Mouse (Mus musculus) CH12.LX (cell line): Measurements from ENCODE around the gene Nos1. TPM values are rescaled to one million over a fixed set of nuclear protein-coding genes. Genes with fewer than 3 reads are reported as not detected.

ENCODE experiments used
- DNase-seq: peaks from one replicate; pipeline ENCODE4 v3.0.0-alpha.2; 2013; ENCODE audit errors: extremely low read depth
- H3K27ac ChIP-seq: 2 replicates; pipeline ENCODE4 v1.5.1; 2012; ENCODE audit warnings: low read depth, mild to moderate bottlenecking, control low read depth, moderate library complexity; ENCODE audit not compliant: insufficient read depth
- H3K27me3 ChIP-seq: replicated peaks from 2 replicates; pipeline ENCODE3; 2012; ENCODE audit warnings: inconsistent platforms
- H3K36me3 ChIP-seq, 2 experiments: replicated peaks in 1 of 2; 2 replicates each; pipeline versions ENCODE3 to v1.6.1; 2012; ENCODE audit warnings: inconsistent platforms in 1 of 2, low read length in 1 of 2, mild to moderate bottlenecking in 1 of 2, mixed read lengths in 1 of 2, moderate library complexity in 1 of 2; ENCODE audit not compliant: control insufficient read depth in 1 of 2, insufficient read depth in 1 of 2
- H3K4me1 ChIP-seq, 2 experiments: 2 replicates each; pipeline ENCODE4 v1.6.1; 2012; ENCODE audit warnings: inconsistent platforms in 1 of 2, moderate library complexity in 1 of 2; ENCODE audit not compliant: insufficient read depth in 2 of 2, control insufficient read depth in 1 of 2
- H3K4me2 ChIP-seq: 2 replicates; pipeline ENCODE4 v1.6.1; 2012; ENCODE audit warnings: low read depth, mild to moderate bottlenecking, control low read depth; ENCODE audit not compliant: poor library complexity, insufficient read depth, severe bottlenecking
- H3K4me3 ChIP-seq, 3 experiments: fragments of 150-350 bp in 1 of 3; sonication (generic) in 1 of 3; replicated peaks in 1 of 3; 2 replicates each; pipeline versions ENCODE3 to v1.5.1; 2011 to 2012; ENCODE audit warnings: low read depth in 2 of 3, low read length in 2 of 3, mild to moderate bottlenecking in 2 of 3, moderate library complexity in 2 of 3, control low read depth in 1 of 3, improper control_type of control experiment in 1 of 3, inconsistent platforms in 1 of 3, mixed read lengths in 1 of 3; ENCODE audit not compliant: poor library complexity in 1 of 3
- H3K79me2 ChIP-seq: replicated peaks from 2 replicates; pipeline ENCODE4 v1.6.1; 2012; ENCODE audit warnings: mild to moderate bottlenecking, moderate library complexity; ENCODE audit not compliant: control insufficient read depth, poor library complexity, insufficient read depth, severe bottlenecking; ENCODE audit errors: extremely low read depth
- H3K9ac ChIP-seq: 2 replicates; pipeline ENCODE4 v1.6.1; 2012; ENCODE audit warnings: low read depth, mild to moderate bottlenecking, control low read depth, moderate library complexity; ENCODE audit not compliant: insufficient read depth
- H3K9me3 ChIP-seq: replicated peaks from 2 replicates; pipeline ENCODE3; 2012; ENCODE audit warnings: low read length, inconsistent platforms, mixed read lengths
- BHLHE40 ChIP-seq: IDR thresholded peaks from 2 replicates; pipeline ENCODE4 v1.6.1; 2011; ENCODE audit warnings: mild to moderate bottlenecking, low read depth, low read length, improper control_type of control experiment
- CTCF ChIP-seq, 2 experiments: IDR thresholded peaks in 1 of 2; conservative IDR thresholded peaks in 1 of 2; 2 replicates each; pipeline ENCODE4 v1.5.1; 2011 to 2012; ENCODE audit warnings: low read depth in 2 of 2, low read length in 2 of 2, improper control_type of control experiment in 1 of 2, inconsistent platforms in 1 of 2, mild to moderate bottlenecking in 1 of 2, moderate library complexity in 1 of 2
- E2F4 ChIP-seq: IDR thresholded peaks from 2 replicates; pipeline ENCODE4 v1.6.1; 2011; ENCODE audit warnings: low read depth, low read length, improper control_type of control experiment; ENCODE audit not compliant: insufficient replicate concordance
- EP300 ChIP-seq: IDR thresholded peaks from 2 replicates; pipeline ENCODE4 v1.6.1; 2011; ENCODE audit warnings: low read length, improper control_type of control experiment
- ETS1 ChIP-seq: conservative IDR thresholded peaks from 2 replicates; pipeline ENCODE4 v1.6.1; 2012; ENCODE audit warnings: low read depth, mild to moderate bottlenecking, inconsistent platforms, low read length, improper control_type of control experiment, moderate library complexity
- IRF4 ChIP-seq: IDR thresholded peaks from 2 replicates; pipeline ENCODE4 v1.6.1; 2014; ENCODE audit warnings: low read depth, mild to moderate bottlenecking, inconsistent platforms, low read length, improper control_type of control experiment
- JUND ChIP-seq: conservative IDR thresholded peaks from 2 replicates; pipeline ENCODE4 v1.6.1; 2011; ENCODE audit warnings: low read depth, low read length, improper control_type of control experiment
- KAT2A ChIP-seq: IDR thresholded peaks from 2 replicates; pipeline ENCODE4 v1.6.1; 2012; ENCODE audit warnings: low read length, improper control_type of control experiment, inconsistent platforms; ENCODE audit not compliant: insufficient replicate concordance
- MAFK ChIP-seq: IDR thresholded peaks from 2 replicates; pipeline ENCODE4 v1.6.1; 2011; ENCODE audit warnings: low read length, improper control_type of control experiment; ENCODE audit not compliant: insufficient replicate concordance
- MAX ChIP-seq: IDR thresholded peaks from 2 replicates; pipeline ENCODE4 v1.6.1; 2011; ENCODE audit warnings: low read length, improper control_type of control experiment
- MEF2A ChIP-seq: IDR thresholded peaks from 2 replicates; pipeline ENCODE4 v1.6.1; 2014; ENCODE audit warnings: low read depth, mild to moderate bottlenecking, inconsistent platforms, low read length, improper control_type of control experiment, borderline replicate concordance
- MXI1 ChIP-seq: IDR thresholded peaks from 2 replicates; pipeline ENCODE4 v1.6.1; 2011; ENCODE audit warnings: mild to moderate bottlenecking, low read depth, low read length, improper control_type of control experiment
- MYC ChIP-seq: IDR thresholded peaks from 2 replicates; pipeline ENCODE4 v1.6.1; 2011; ENCODE audit warnings: low read depth, mild to moderate bottlenecking, improper control_type of control experiment, low read length
- NELFE ChIP-seq: IDR thresholded peaks from 2 replicates; pipeline ENCODE4 v1.6.1; 2011; ENCODE audit warnings: low read depth, low read length, improper control_type of control experiment
- POLR2A ChIP-seq: IDR thresholded peaks from 2 replicates; pipeline ENCODE4 v1.6.1; 2011; ENCODE audit warnings: low read depth, mild to moderate bottlenecking, improper control_type of control experiment, low read length
- POLR2AphosphoS2 ChIP-seq: IDR thresholded peaks from 2 replicates; pipeline ENCODE4 v1.6.1; 2011; ENCODE audit warnings: low read depth, low read length, improper control_type of control experiment
- RAD21 ChIP-seq: IDR thresholded peaks from 2 replicates; pipeline ENCODE4 v1.6.1; 2011; ENCODE audit warnings: low read depth, mild to moderate bottlenecking, low read length, improper control_type of control experiment, moderate library complexity
- TBP ChIP-seq: conservative IDR thresholded peaks from 2 replicates; pipeline ENCODE4 v1.6.1; 2011; ENCODE audit warnings: low read depth, low read length, improper control_type of control experiment
- TCF12 ChIP-seq: IDR thresholded peaks from 2 replicates; pipeline ENCODE4 v1.6.1; 2014; ENCODE audit warnings: low read depth, mild to moderate bottlenecking, inconsistent platforms, low read length, improper control_type of control experiment
- USF1 ChIP-seq: IDR thresholded peaks from 2 replicates; pipeline ENCODE4 v1.6.1; 2014; ENCODE audit warnings: low read depth, mild to moderate bottlenecking, inconsistent platforms, low read length, improper control_type of control experiment
- ZKSCAN1 ChIP-seq: IDR thresholded peaks from 2 replicates; pipeline ENCODE4 v1.6.1; 2012; ENCODE audit warnings: low read depth, inconsistent platforms, low read length, improper control_type of control experiment, borderline replicate concordance
- ZMIZ1 ChIP-seq: IDR thresholded peaks from 2 replicates; pipeline ENCODE4 v1.6.1; 2012; ENCODE audit warnings: low read depth, mild to moderate bottlenecking, inconsistent platforms, low read length, improper control_type of control experiment
- dilution Hi-C: fragments of 300-500 bp; cut with MboI; formaldehyde crosslinking; loops from 2 replicates; pipeline ENCODE4 v1.14.3; 2020; ENCODE audit warnings: low sequenced_read_pairs; ENCODE audit not compliant: extremely low pct_unique_long_range_greater_than_20kb, extremely low pct_ligation_motif_present
- in situ Hi-C: fragments of 300-500 bp; cut with MboI; formaldehyde crosslinking; loops from 3 replicates; pipeline ENCODE4 v1.14.3; 2019; ENCODE audit warnings: low sequenced_read_pairs, low pct_ligation_motif_present, low pct_unique_long_range_greater_than_20kb, mixed read lengths
- polyA plus RNA-seq: library from polyadenylated mRNA; unstranded; fragments of >175 nt; gene quantifications from 2 replicates; pipeline ENCODE4 v1.2.1, GENCODE M21; 2012; ENCODE audit warnings: low read depth; ENCODE audit not compliant: insufficient read length
- total RNA-seq, 2 experiments: library from RNA; depleted of rRNA; stranded (reverse); fragments of 300-350 nt in 1 of 2; fragments of >200 nt in 1 of 2; gene quantifications; 2 replicates each; pipeline ENCODE4 v1.2.3; 2012 to 2014

Gene Nos1
- total and polyA plus RNA-seq, 3 experiments = 2.4 to 17.0 (median 5.6) TPM

DNA sequence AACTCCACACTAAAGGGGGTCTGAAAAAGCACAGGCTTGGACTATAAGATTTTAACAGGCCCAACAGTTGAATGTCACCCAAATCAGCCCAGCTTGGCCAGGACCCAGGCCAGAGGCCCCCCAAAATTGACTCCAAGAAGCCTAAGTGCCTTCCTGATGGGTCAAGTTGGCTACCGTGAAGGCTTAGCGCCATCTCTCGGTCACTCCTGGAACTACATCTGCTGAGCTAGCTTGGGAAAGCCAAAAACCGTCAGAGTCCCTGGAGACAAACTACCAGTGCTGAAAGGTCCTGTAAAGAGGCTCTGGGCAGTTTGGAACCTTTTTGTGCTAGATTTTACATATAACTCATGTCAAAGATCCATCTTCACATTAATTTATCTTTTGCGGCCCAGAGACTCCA lies 56.1 kb downstream of the Nos1 start (continued):
- no peak for TF ChIP-seq USF1
- TF ChIP-seq, all 38 proteins: peak for 5

DNA sequence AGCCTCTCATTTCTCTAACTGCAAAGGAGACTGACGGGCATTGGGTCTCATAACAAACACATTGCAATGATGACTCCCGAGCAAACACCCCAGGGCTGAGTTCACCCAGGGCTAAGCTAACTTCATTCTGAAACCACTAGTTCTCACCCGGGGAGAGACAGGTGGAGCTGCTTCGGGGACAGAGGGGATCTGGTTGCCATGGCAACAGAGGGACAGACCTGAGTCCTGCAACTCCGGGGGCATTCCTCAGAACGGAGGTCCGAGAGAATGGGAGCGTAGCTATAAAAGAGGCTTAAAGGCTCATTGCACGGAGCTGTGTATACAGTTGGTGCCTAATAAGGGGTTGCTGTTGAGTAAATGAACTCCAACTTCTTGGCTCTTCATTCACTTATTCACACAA lies 56.9 kb downstream of the Nos1 start:
- no peak overlapping the region for H3K4me3 ChIP-seq
- no peak for TF ChIP-seq MAX
- TF ChIP-seq E2F4 = no peak
- no peak for TF ChIP-seq MYC
- TF ChIP-seq KAT2A = no peak
- TF ChIP-seq ETS1 = no peak
- TF ChIP-seq TBP = no peak
- TF ChIP-seq, all 38 proteins: peak for 0
- Histone ChIP-seq H3K4me1 (peaks cover 0 to 7% of the 10 kb centered on the region in 2 experiments; a peak in 2 of 4 replicates), H3K79me2 (no peaks in the 10 kb centered on the region), H3K27me3 (peaks cover 7% of the 10 kb centered on the region), H3K9ac (no peak overlapping the region), H3K36me3 (no peaks in the 10 kb centered on the region), H3K27ac (no peak overlapping the region), H3K4me2 (no peak overlapping the region), H3K9me3 (peaks cover 9% of the 10 kb centered on the region)
- dilution Hi-C loops = no loop called here
- no peak for DNase-seq
- in situ Hi-C loops = loop anchor here (5.0 kb wide), 3 partner anchors 95 to 330 kb away; no protein-coding TSS in a partner anchor

DNA sequence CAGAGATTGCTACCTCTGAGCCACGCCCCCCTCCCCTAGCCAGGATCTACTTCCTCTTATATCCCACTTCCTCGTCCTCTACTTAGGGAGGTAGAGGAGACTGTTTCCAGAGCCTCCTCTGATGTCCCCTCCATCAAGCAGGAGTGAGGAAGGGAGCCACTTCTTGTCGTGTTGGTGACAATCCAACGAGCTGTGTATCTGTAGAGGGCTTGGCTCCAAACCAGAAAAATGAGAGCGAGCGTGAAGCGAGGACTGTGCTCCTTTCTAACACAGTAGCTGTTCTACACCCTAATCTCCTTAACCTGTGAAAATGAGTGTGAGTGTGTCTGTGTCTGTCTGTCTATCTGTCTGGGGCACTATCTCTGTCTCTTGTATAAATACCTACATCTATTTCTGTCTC lies 58.7 kb downstream of the Nos1 start:
- Histone ChIP-seq H3K4me3 (no peak overlapping the region), H3K36me3 (no peaks in the 10 kb centered on the region), H3K27ac (no peak overlapping the region), H3K79me2 (no peaks in the 10 kb centered on the region), H3K9ac (no peak overlapping the region)
- in situ Hi-C loops = loop anchor here (5.0 kb wide), 3 partner anchors 93 to 332 kb away; no protein-coding TSS in a partner anchor
- dilution Hi-C loops = no loop called here
- no peak for DNase-seq
- TF ChIP-seq BHLHE40 = no peak
- TF ChIP-seq MAFK = no peak
- no peak for TF ChIP-seq E2F4
- TF ChIP-seq MXI1 = no peak
- no peak for TF ChIP-seq TBP
- no peak for TF ChIP-seq POLR2A
- TF ChIP-seq, all 38 proteins: peak for 0
- no peak overlapping the region for H3K4me2 ChIP-seq
- H3K4me1 ChIP-seq = peaks cover 0 to 7% of the 10 kb centered on the region in 2 experiments; a peak in 2 of 4 replicates
- peaks cover 4% of the 10 kb centered on the region for H3K9me3 ChIP-seq
- H3K27me3 ChIP-seq = peaks cover 6% of the 10 kb centered on the region

DNA sequence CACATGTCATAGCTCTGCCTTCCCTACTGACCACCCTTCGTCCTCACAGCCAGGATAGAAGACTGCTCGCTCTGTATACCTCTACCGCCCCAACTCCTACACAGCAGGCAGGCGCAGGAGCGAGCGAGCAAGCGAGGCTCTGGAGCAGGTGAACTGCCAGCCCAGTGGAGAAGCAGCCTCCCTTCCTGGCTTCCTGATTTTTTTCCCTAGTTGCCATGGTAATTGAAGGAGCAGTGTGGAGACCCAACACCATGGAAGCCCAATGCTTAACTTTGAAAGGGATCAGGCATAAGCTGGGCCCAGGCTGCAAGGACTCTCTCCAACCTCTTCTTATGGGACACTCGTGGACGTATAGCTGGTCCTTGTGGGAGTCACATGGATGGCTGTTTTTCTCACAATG lies 59.4 kb downstream of the Nos1 start:
- TF ChIP-seq TCF12 = no peak
- no peak for TF ChIP-seq NELFE
- TF ChIP-seq MEF2A = no peak
- TF ChIP-seq POLR2AphosphoS2 = no peak
- TF ChIP-seq CTCF (conservative IDR thresholded peaks at IDR 0.05 in 1 of 2, IDR thresholded peaks at IDR 0.05 in 1 of 2; ENCODE audit: low read depth in 2 of 2, low read length in 2 of 2) = no peak
- TF ChIP-seq E2F4 = no peak
- no peak for TF ChIP-seq BHLHE40
- no peak for TF ChIP-seq MYC
- TF ChIP-seq IRF4 = no peak
- TF ChIP-seq KAT2A = no peak
- no peak for TF ChIP-seq MXI1
- no peak for TF ChIP-seq POLR2A
- TF ChIP-seq JUND = no peak
- TF ChIP-seq ZKSCAN1 = no peak
- no peak for TF ChIP-seq EP300
- no peak for TF ChIP-seq RAD21
- no peak for TF ChIP-seq ZMIZ1
- TF ChIP-seq MAFK = no peak
- dilution Hi-C loops = no loop called here

More for the DNA sequence above, 59.4 kb downstream of the Nos1 start:
- H3K9me3 ChIP-seq = no peaks in the 10 kb centered on the region
- in situ Hi-C loops = no loop called here
- no peak for DNase-seq
- no peak overlapping the region for H3K9ac ChIP-seq
- no peak overlapping the region for H3K27ac ChIP-seq
- H3K36me3 ChIP-seq = no peaks in the 10 kb centered on the region
- no peak overlapping the region for H3K4me2 ChIP-seq
- peaks cover 0 to 7% of the 10 kb centered on the region in 2 experiments; a peak in 2 of 4 replicates for H3K4me1 ChIP-seq
- no peaks in the 10 kb centered on the region for H3K79me2 ChIP-seq
- H3K27me3 ChIP-seq = peaks cover 6% of the 10 kb centered on the region
- no peak overlapping the region for H3K4me3 ChIP-seq
